In genomic region chr7:75800530-75800929, GRCm38 (mm10) we compare ENCODE assay signal across 29 mouse cellular contexts. TPM values are rescaled to one million over a fixed set of nuclear protein-coding genes. Genes with fewer than 3 reads are reported as not detected.
DNase-seq lines count a peak whose midpoint lies in the region; ATAC-seq and TF ChIP-seq lines count a peak whose summit lies in the region.
"Had no signal": no experiment of that assay in that cellular context is flagged by ENCODE, and none has a peak within 500 bp of the region (broad histone marks: within the 10 kb centered on the region; RNA-seq: fewer than 3 reads in every experiment).

No protein-coding gene starts in this region.

- no peak overlapping the region for H3K27ac ChIP-seq in midbrain, embryonic 11.5 days (ENCODE audit: low read depth, low read length)
- no peak overlapping the region for H3K27ac ChIP-seq in midbrain, embryonic 14.5 days (replicated peaks; ENCODE audit: low read depth, low read length)
- peak overlapping the region; percentile 99 for H3K27ac ChIP-seq in ES-Bruce4 (ENCODE audit: insufficient read depth, low read length)
- H3K27ac ChIP-seq in forebrain, embryonic 11.5 days (ENCODE audit: low read depth, low read length) = no peak overlapping the region
- H3K27ac ChIP-seq: embryonic facial prominence, embryonic 12.5 days; embryonic facial prominence, embryonic 15.5 days; forebrain, embryonic 13.5 days; heart, embryonic 15.5 days; hindbrain, embryonic 10.5 days; hindbrain, embryonic 14.5 days; hindbrain, postnatal 0 days; intestine, embryonic 15.5 days had no signal

- no peaks in the 10 kb centered on the region for H3K4me1 ChIP-seq in midbrain, embryonic 11.5 days (ENCODE audit: control insufficient read depth, insufficient read depth, low read length)
- no peaks in the 10 kb centered on the region for H3K4me1 ChIP-seq in midbrain, embryonic 14.5 days (ENCODE audit: control insufficient read depth, insufficient read depth, low read length)
- peaks cover 8% of the 10 kb centered on the region for H3K4me1 ChIP-seq in ES-Bruce4 (ENCODE audit: control insufficient read depth, insufficient read depth, low read length)
- H3K4me1 ChIP-seq in forebrain, embryonic 11.5 days (replicated peaks; ENCODE audit: control insufficient read depth, insufficient read depth, low read length) = no peaks in the 10 kb centered on the region
- H3K4me1 ChIP-seq: embryonic facial prominence, embryonic 15.5 days; forebrain, embryonic 13.5 days had no signal

- peak; percentile 72 for DNase-seq in midbrain, embryonic 11.5 days (ENCODE audit: low spot score, missing footprints)
- no peak for DNase-seq in midbrain, embryonic 14.5 days
- DNase-seq in layer of hippocampus, adult 11-12 months (ENCODE audit: low spot score) = no peak
- DNase-seq in forebrain, embryonic 11.5 days (ENCODE audit: low spot score) = no peak
- no peak for DNase-seq in liver
- DNase-seq in left cerebral cortex, adult 11 months (ENCODE audit: low spot score) = no peak
- DNase-seq: adrenal gland, postnatal 10 days; adrenal gland, postnatal 36 days; cerebellum, adult 2 months; cerebellum, adult 9-11 months; cerebellum, postnatal 25 days; gastrocnemius, postnatal 14 days; heart, adult 18-20 months; heart, postnatal 10 days; heart, postnatal 36 days; kidney, adult 11 months had no signal

- H3K36me3 ChIP-seq in midbrain, embryonic 11.5 days (ENCODE audit: control insufficient read depth, insufficient read depth, low read length) = no peaks in the 10 kb centered on the region
- H3K36me3 ChIP-seq in midbrain, embryonic 14.5 days (ENCODE audit: control insufficient read depth, insufficient read depth, low read length) = no peaks in the 10 kb centered on the region
- H3K36me3 ChIP-seq in ES-Bruce4 (ENCODE audit: control insufficient read depth, insufficient read depth, low read length, poor library complexity, severe bottlenecking) = no peaks in the 10 kb centered on the region
- H3K36me3 ChIP-seq in forebrain, embryonic 11.5 days (ENCODE audit: control insufficient read depth, insufficient read depth, low read length) = no peaks in the 10 kb centered on the region
- H3K36me3 ChIP-seq: embryonic facial prominence, embryonic 12.5 days; embryonic facial prominence, embryonic 15.5 days; heart, embryonic 12.5 days; heart, embryonic 15.5 days; hindbrain, embryonic 10.5 days; intestine, embryonic 15.5 days had no signal

- no peak for TF ChIP-seq POLR2A in ES-Bruce4 (IDR thresholded peaks at IDR 0.05; ENCODE audit: insufficient read depth, low read length)

- no peak for TF ChIP-seq EP300 in ES-Bruce4 (IDR thresholded peaks at IDR 0.05; ENCODE audit: insufficient read depth, low read depth, low read length)

- no peak for ATAC-seq in midbrain, embryonic 11.5 days (ENCODE audit: low FRiP score)
- ATAC-seq in midbrain, embryonic 14.5 days (ENCODE audit: low FRiP score, low TSS enrichment) = no peak
- 0 out of 2 replicates have a peak, but pooled peaks have one; percentile 44 for ATAC-seq in erythroblast, adult 5-6 weeks (replicated peaks; ENCODE audit: low FRiP score, poor library complexity, severe bottlenecking)
- no peak for ATAC-seq in forebrain, embryonic 11.5 days (replicated peaks; ENCODE audit: low FRiP score)
- ATAC-seq: forebrain, embryonic 13.5 days; forebrain, embryonic 16.5 days; hindbrain, postnatal 0 days had no signal

- H3K9me3 ChIP-seq in midbrain, embryonic 11.5 days (ENCODE audit: control insufficient read depth, low read length) = no peaks in the 10 kb centered on the region
- no peaks in the 10 kb centered on the region for H3K9me3 ChIP-seq in midbrain, embryonic 14.5 days (ENCODE audit: control insufficient read depth, low read length)
- H3K9me3 ChIP-seq in ES-Bruce4 (replicated peaks; ENCODE audit: control insufficient read depth, insufficient read depth, low read length, poor library complexity, severe bottlenecking) = peaks cover 29% of the 10 kb centered on the region
- H3K9me3 ChIP-seq in forebrain, embryonic 11.5 days (ENCODE audit: control insufficient read depth, low read length) = no peaks in the 10 kb centered on the region
- H3K9me3 ChIP-seq: embryonic facial prominence, embryonic 12.5 days; embryonic facial prominence, embryonic 15.5 days; forebrain, embryonic 13.5 days; heart, embryonic 12.5 days; heart, embryonic 15.5 days; hindbrain, embryonic 10.5 days; intestine, embryonic 15.5 days had no signal

- H3K27me3 ChIP-seq in midbrain, embryonic 11.5 days (ENCODE audit: control insufficient read depth, insufficient read depth, low read length) = no peaks in the 10 kb centered on the region
- H3K27me3 ChIP-seq in midbrain, embryonic 14.5 days (ENCODE audit: control insufficient read depth, insufficient read depth, low read length) = no peaks in the 10 kb centered on the region
- no peaks in the 10 kb centered on the region for H3K27me3 ChIP-seq in ES-Bruce4 (ENCODE audit: control insufficient read depth, insufficient read depth, low read length, poor library complexity, severe bottlenecking)
- H3K27me3 ChIP-seq in forebrain, embryonic 11.5 days (ENCODE audit: control insufficient read depth, insufficient read depth, low read length) = no peaks in the 10 kb centered on the region
- H3K27me3 ChIP-seq: embryonic facial prominence, embryonic 12.5 days; embryonic facial prominence, embryonic 15.5 days; forebrain, embryonic 13.5 days; heart, embryonic 12.5 days; heart, embryonic 15.5 days; intestine, embryonic 15.5 days had no signal

- H3K9ac ChIP-seq in midbrain, embryonic 11.5 days (ENCODE audit: low read length) = no peak overlapping the region
- H3K9ac ChIP-seq in midbrain, embryonic 14.5 days (replicated peaks; ENCODE audit: low read length) = no peak overlapping the region
- no peak overlapping the region for H3K9ac ChIP-seq in ES-Bruce4 (ENCODE audit: low read depth, poor library complexity, severe bottlenecking)
- H3K9ac ChIP-seq in forebrain, embryonic 11.5 days (ENCODE audit: low read length) = no peak overlapping the region
- H3K9ac ChIP-seq: embryonic facial prominence, embryonic 12.5 days; embryonic facial prominence, embryonic 15.5 days; forebrain, embryonic 13.5 days; heart, embryonic 12.5 days; heart, embryonic 15.5 days; hindbrain, embryonic 14.5 days; intestine, embryonic 15.5 days had no signal

- no peak overlapping the region for H3K4me2 ChIP-seq in midbrain, embryonic 11.5 days
- H3K4me2 ChIP-seq in midbrain, embryonic 14.5 days (ENCODE audit: low read length) = no peak overlapping the region
- no peak overlapping the region for H3K4me2 ChIP-seq in forebrain, embryonic 11.5 days (ENCODE audit: low read depth, low read length, severe bottlenecking)
- H3K4me2 ChIP-seq: embryonic facial prominence, embryonic 12.5 days; embryonic facial prominence, embryonic 15.5 days; forebrain, embryonic 13.5 days; heart, embryonic 12.5 days; heart, embryonic 15.5 days; hindbrain, embryonic 14.5 days; intestine, embryonic 15.5 days had no signal

- 76% methylated on average over 4 of the region's 4 CpGs for WGBS in midbrain, embryonic 11.5 days
- WGBS in midbrain, embryonic 14.5 days = 76% methylated on average over 4 of the region's 4 CpGs
- WGBS in forebrain, embryonic 11.5 days = 78% methylated on average over 4 of the region's 4 CpGs

- no peak for TF ChIP-seq CTCF in ES-Bruce4 (IDR thresholded peaks at IDR 0.05; ENCODE audit: low read depth, low read length)

- no peak overlapping the region for H3K4me3 ChIP-seq in midbrain, embryonic 11.5 days (ENCODE audit: low read depth, low read length)
- no peak overlapping the region for H3K4me3 ChIP-seq in midbrain, embryonic 14.5 days (replicated peaks; ENCODE audit: low read depth, low read length)
- H3K4me3 ChIP-seq in ES-Bruce4 (ENCODE audit: low read depth, low read length) = no peak overlapping the region
- H3K4me3 ChIP-seq in forebrain, embryonic 11.5 days (ENCODE audit: low read depth, low read length) = no peak overlapping the region
- H3K4me3 ChIP-seq: embryonic facial prominence, embryonic 12.5 days; embryonic facial prominence, embryonic 15.5 days; erythroblast, embryonic 14.5 days; forebrain, embryonic 13.5 days; heart, embryonic 12.5 days; heart, embryonic 15.5 days; hindbrain, embryonic 10.5 days; intestine, embryonic 15.5 days had no signal

RNA-seq across cellular contexts. Expression of gene Klhl25, which starts 47.6 kb away (rescaled TPM):
- polyA plus RNA-seq in midbrain, embryonic 11.5 days (2014; fragmentation: Nextera tagmentation; extraction: Ambion mirVana) = 17.7 and 21.2 TPM in 2 replicates
- 23.4 and 25.0 TPM in 2 replicates for polyA plus RNA-seq in midbrain, embryonic 14.5 days (2014; fragmentation: Nextera tagmentation; extraction: Ambion mirVana)
- polyA plus RNA-seq in ES-Bruce4 (2011; ENCODE audit: insufficient read depth, insufficient read length, low read depth, missing spikeins) = 9.0 and 10.9 TPM in 2 replicates
- 74.7 and 77.5 TPM in 2 replicates for total RNA-seq in erythroblast, adult 5-6 weeks (2015; ENCODE audit: low replicate concordance)
- 189 and 190 TPM in 2 replicates for total RNA-seq in erythroblast, adult 5-6 weeks (2017; ENCODE audit: low replicate concordance)
- 22.5 and 25.8 TPM in 2 replicates for polyA plus RNA-seq in forebrain, embryonic 11.5 days (2014; fragmentation: Nextera tagmentation; extraction: Ambion mirVana)
